Mouse (Mus musculus): ENCODE data around the gene Mndal. TPM values are rescaled to one million over a fixed set of nuclear protein-coding genes. Genes with fewer than 3 reads are reported as not detected.
"Not testable (repeated sequence)": the region's sequence is repeated elsewhere in the genome, so short reads cannot be mapped to it uniquely, and the experiment has no call there.

The Mndal gene
- polyA plus RNA-seq, 1 experiment from 2014 or later: 15.9 TPM

- no peak for TF ChIP-seq CTCF (IDR thresholded peaks at IDR 0.05; ENCODE audit: low read depth)
- Histone ChIP-seq H3K4me2 (ENCODE audit: low read length) (no peak overlapping the region), H3K4me3 (replicated peaks; ENCODE audit: low read depth, low read length) (no peak overlapping the region), H3K27ac (no peak overlapping the region), H3K36me3 (ENCODE audit: insufficient read depth, low read length) (no peaks in the 10 kb centered on the region), H3K4me1 (replicated peaks; ENCODE audit: insufficient read depth, low read length) (no peaks in the 10 kb centered on the region), H3K9me3 (replicated peaks; ENCODE audit: low read length) (no peaks in the 10 kb centered on the region), H3K27me3 (ENCODE audit: insufficient read depth, low read length) (no peaks in the 10 kb centered on the region), H3K9ac (ENCODE audit: low read depth, low read length) (no peak overlapping the region)
- no peak for DNase-seq (ENCODE audit: low spot score)
- ATAC-seq (replicated peaks; ENCODE audit: low FRiP score, low read depth): no peak
- 85% methylated on average over 2 of the region's 2 CpGs for WGBS
These were observed 12.9 kb upstream of the Mndal start for GRCm38 (mm10) chr1:173955071-173955796.

- ATAC-seq (replicated peaks; ENCODE audit: low FRiP score, low read depth): no peak
- H3K4me3 ChIP-seq (replicated peaks; ENCODE audit: low read depth, low read length): no peak overlapping the region
- H3K9ac ChIP-seq (ENCODE audit: low read depth, low read length): no peak overlapping the region
- H3K27me3 ChIP-seq (ENCODE audit: insufficient read depth, low read length): no peaks in the 10 kb centered on the region
- 78% methylated on average over 1 of the region's 1 CpGs for WGBS
- no peaks in the 10 kb centered on the region for H3K36me3 ChIP-seq (ENCODE audit: insufficient read depth, low read length)
- no peak overlapping the region for H3K27ac ChIP-seq
- no peak overlapping the region for H3K4me2 ChIP-seq (ENCODE audit: low read length)
- DNase-seq (ENCODE audit: low spot score): no peak
- no peaks in the 10 kb centered on the region for H3K9me3 ChIP-seq (replicated peaks; ENCODE audit: low read length)
- no peaks in the 10 kb centered on the region for H3K4me1 ChIP-seq (replicated peaks; ENCODE audit: insufficient read depth, low read length)
- TF ChIP-seq CTCF (IDR thresholded peaks at IDR 0.05; ENCODE audit: low read depth): no peak
These were observed 11.3 kb upstream of the Mndal start for GRCm38 (mm10) chr1:173953563-173953962.

DNA sequence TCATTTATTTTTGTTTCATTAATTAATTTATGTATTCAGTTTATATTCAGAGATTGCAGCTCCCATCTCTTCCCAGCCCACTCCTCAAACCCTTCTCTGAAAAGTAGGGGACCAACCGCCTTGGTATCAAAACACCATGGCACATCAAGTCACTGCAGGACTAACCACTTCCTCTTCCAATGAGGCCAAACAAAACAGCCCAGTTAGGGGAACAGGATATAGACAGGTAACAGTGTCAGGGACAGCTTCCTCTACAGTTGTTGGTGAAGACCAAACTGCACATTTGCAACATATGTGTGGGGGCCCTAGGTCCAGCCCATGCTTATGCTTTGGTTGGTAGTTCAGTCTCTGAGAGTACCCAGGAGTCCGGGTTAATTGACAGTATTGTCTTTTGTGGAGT is 6.8 kb upstream of the Mndal start:
- not testable (repeated sequence) for H3K36me3 ChIP-seq (ENCODE audit: insufficient read depth, low read length); H3K9me3 ChIP-seq (replicated peaks; ENCODE audit: low read length); H3K4me2 ChIP-seq (ENCODE audit: low read length); DNase-seq (ENCODE audit: low spot score); H3K27me3 ChIP-seq (ENCODE audit: insufficient read depth, low read length); H3K4me1 ChIP-seq (replicated peaks; ENCODE audit: insufficient read depth, low read length); H3K9ac ChIP-seq (ENCODE audit: low read depth, low read length); ATAC-seq (replicated peaks; ENCODE audit: low FRiP score, low read depth); H3K4me3 ChIP-seq (replicated peaks; ENCODE audit: low read depth, low read length); H3K27ac ChIP-seq
- 76% methylated on average over 2 of the region's 2 CpGs for WGBS

- H3K9ac ChIP-seq (ENCODE audit: low read depth, low read length); H3K27ac ChIP-seq; H3K9me3 ChIP-seq (replicated peaks; ENCODE audit: low read length); H3K27me3 ChIP-seq (ENCODE audit: insufficient read depth, low read length); DNase-seq (ENCODE audit: low spot score); H3K36me3 ChIP-seq (ENCODE audit: insufficient read depth, low read length); ATAC-seq (replicated peaks; ENCODE audit: low FRiP score, low read depth); H3K4me3 ChIP-seq (replicated peaks; ENCODE audit: low read depth, low read length); H3K4me2 ChIP-seq (ENCODE audit: low read length); H3K4me1 ChIP-seq (replicated peaks; ENCODE audit: insufficient read depth, low read length): not testable (repeated sequence)
These were observed 432 bp upstream of the Mndal start for GRCm38 (mm10) chr1:173942780-173943066.

- not testable (repeated sequence) for DNase-seq (ENCODE audit: low spot score); H3K4me1 ChIP-seq (replicated peaks; ENCODE audit: insufficient read depth, low read length); H3K36me3 ChIP-seq (ENCODE audit: insufficient read depth, low read length); H3K27me3 ChIP-seq (ENCODE audit: insufficient read depth, low read length); H3K27ac ChIP-seq; H3K9me3 ChIP-seq (replicated peaks; ENCODE audit: low read length); ATAC-seq (replicated peaks; ENCODE audit: low FRiP score, low read depth); H3K4me3 ChIP-seq (replicated peaks; ENCODE audit: low read depth, low read length); H3K9ac ChIP-seq (ENCODE audit: low read depth, low read length)
- peak overlapping the region; percentile 32; the same call in 1 of the 2 replicates for H3K4me2 ChIP-seq (ENCODE audit: low read length)
- 93% methylated on average over 2 of the region's 2 CpGs for WGBS
These were observed 769 bp downstream of the Mndal start for GRCm38 (mm10) chr1:173941522-173941921.

- not testable (repeated sequence) for H3K27ac ChIP-seq; DNase-seq (ENCODE audit: low spot score); H3K4me1 ChIP-seq (replicated peaks; ENCODE audit: insufficient read depth, low read length); H3K9ac ChIP-seq (ENCODE audit: low read depth, low read length); H3K4me3 ChIP-seq (replicated peaks; ENCODE audit: low read depth, low read length); H3K27me3 ChIP-seq (ENCODE audit: insufficient read depth, low read length); H3K36me3 ChIP-seq (ENCODE audit: insufficient read depth, low read length); H3K9me3 ChIP-seq (replicated peaks; ENCODE audit: low read length); H3K4me2 ChIP-seq (ENCODE audit: low read length); ATAC-seq (replicated peaks; ENCODE audit: low FRiP score, low read depth)
- WGBS: 84% methylated on average over 2 of the region's 3 CpGs
These were observed 23.0 kb downstream of the Mndal start for GRCm38 (mm10) chr1:173919279-173919678.

GRCm38 (mm10) chr1:173914559-173914958 is 27.7 kb downstream of the Mndal start:
- Histone ChIP-seq H3K36me3 (ENCODE audit: insufficient read depth, low read length) (no peaks in the 10 kb centered on the region), H3K9me3 (replicated peaks; ENCODE audit: low read length) (no peaks in the 10 kb centered on the region), H3K27ac (no peak overlapping the region), H3K4me3 (replicated peaks; ENCODE audit: low read depth, low read length) (no peak overlapping the region), H3K27me3 (ENCODE audit: insufficient read depth, low read length) (no peaks in the 10 kb centered on the region), H3K9ac (ENCODE audit: low read depth, low read length) (no peak overlapping the region), H3K4me1 (replicated peaks; ENCODE audit: insufficient read depth, low read length) (no peaks in the 10 kb centered on the region), H3K4me2 (ENCODE audit: low read length) (no peak overlapping the region)
- WGBS: 88% methylated on average over 2 of the region's 2 CpGs
- DNase-seq (ENCODE audit: low spot score) (no peak), ATAC-seq (replicated peaks; ENCODE audit: low FRiP score, low read depth) (no peak)
- no peak for TF ChIP-seq CTCF (IDR thresholded peaks at IDR 0.05; ENCODE audit: low read depth)

DNA sequence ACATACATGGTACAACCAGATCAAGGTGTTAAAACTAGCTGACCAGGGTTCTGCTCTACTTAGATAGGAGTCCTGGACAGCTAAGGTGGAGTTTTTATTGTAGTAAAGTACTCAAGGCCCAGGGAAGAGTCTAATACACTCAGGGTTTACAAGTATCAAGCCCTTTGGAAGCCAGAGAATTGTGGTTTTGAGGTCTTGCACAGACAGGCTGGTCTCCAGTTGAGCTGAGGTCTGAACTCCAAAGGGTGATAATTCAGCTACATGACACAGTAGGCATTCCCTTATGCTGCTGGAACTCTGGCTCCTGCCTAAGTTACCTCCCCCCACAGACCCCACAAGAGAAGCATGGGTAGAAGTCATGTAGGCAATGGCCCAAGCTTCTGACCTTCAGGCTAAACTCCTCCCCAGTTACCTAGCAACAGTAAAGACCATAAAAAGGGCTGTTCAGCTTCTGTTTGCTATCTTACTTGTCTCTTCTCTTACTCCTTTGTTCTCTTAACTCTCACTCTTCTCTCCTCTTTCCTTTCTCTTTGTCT is 29.0 kb downstream of the Mndal start:
- not testable (repeated sequence) for H3K9me3 ChIP-seq (replicated peaks; ENCODE audit: low read length); H3K27me3 ChIP-seq (ENCODE audit: insufficient read depth, low read length); H3K4me3 ChIP-seq (replicated peaks; ENCODE audit: low read depth, low read length); DNase-seq (ENCODE audit: low spot score); H3K36me3 ChIP-seq (ENCODE audit: insufficient read depth, low read length); H3K4me2 ChIP-seq (ENCODE audit: low read length); H3K4me1 ChIP-seq (replicated peaks; ENCODE audit: insufficient read depth, low read length); H3K9ac ChIP-seq (ENCODE audit: low read depth, low read length); ATAC-seq (replicated peaks; ENCODE audit: low FRiP score, low read depth); H3K27ac ChIP-seq

GRCm38 (mm10) chr1:173912548-173913255 is 29.6 kb downstream of the Mndal start, which contains the start of gene Ifi211:
TSS of gene Ifi211 (minus strand) at chr1:173913046.
- WGBS: 75% methylated on average over 6 of the region's 6 CpGs
- 0 out of 2 replicates have a peak, but pooled peaks have one; percentile 33 for ATAC-seq (replicated peaks; ENCODE audit: low FRiP score, low read depth)
- DNase-seq (ENCODE audit: low spot score): peak; percentile 30

More at GRCm38 (mm10) chr1:173912548-173913255, 29.6 kb downstream of the Mndal start, which contains the start of gene Ifi211:
- H3K4me3 ChIP-seq (replicated peaks; ENCODE audit: low read depth, low read length); H3K9ac ChIP-seq (ENCODE audit: low read depth, low read length); H3K4me2 ChIP-seq (ENCODE audit: low read length); H3K9me3 ChIP-seq (replicated peaks; ENCODE audit: low read length); H3K27me3 ChIP-seq (ENCODE audit: insufficient read depth, low read length); H3K4me1 ChIP-seq (replicated peaks; ENCODE audit: insufficient read depth, low read length); H3K27ac ChIP-seq; H3K36me3 ChIP-seq (ENCODE audit: insufficient read depth, low read length): not testable (repeated sequence)
